Mouse (Mus musculus) kidney, embryonic 14.5 days (tissue): ENCODE measurements around the gene Tbcc. TPM values are rescaled to one million over a fixed set of nuclear protein-coding genes. Genes with fewer than 3 reads are reported as not detected.

Source experiments
- ATAC-seq: fragments of 200-750 bp; cut with Nextera tagmentation; 2 replicates; pipeline ENCODE4 v1.8.0; 2017; ENCODE audit warnings: moderate number of reproducible peaks, mild to moderate bottlenecking, moderate TSS enrichment, moderate library complexity; ENCODE audit not compliant: low FRiP score, low TSS enrichment
- H3K27ac ChIP-seq: fragments of 300-500 bp; sonication (generic); 2 replicates; pipeline ENCODE4 v1.5.1; 2014; ENCODE audit warnings: low read depth, mild to moderate bottlenecking, low read length, moderate library complexity, mixed read lengths
- H3K27me3 ChIP-seq: fragments of 300-500 bp; sonication (generic); 2 replicates; pipeline ENCODE4 v1.6.1; 2014; ENCODE audit warnings: mild to moderate bottlenecking, low read length; ENCODE audit not compliant: control insufficient read depth, insufficient read depth
- H3K36me3 ChIP-seq: fragments of 300-500 bp; sonication (generic); 2 replicates; pipeline ENCODE4 v1.6.1; 2014; ENCODE audit warnings: low read length, mixed read lengths; ENCODE audit not compliant: control insufficient read depth, insufficient read depth
- H3K4me1 ChIP-seq: fragments of 300-500 bp; sonication (generic); 2 replicates; pipeline ENCODE4 v1.6.1; 2014; ENCODE audit warnings: low read length, mixed read lengths; ENCODE audit not compliant: control insufficient read depth, insufficient read depth
- H3K4me2 ChIP-seq: fragments of 300-500 bp; sonication (generic); replicated peaks from 2 replicates; pipeline ENCODE4 v1.6.1; 2014; ENCODE audit warnings: low read depth, mild to moderate bottlenecking, low read length
- H3K4me3 ChIP-seq: fragments of 300-500 bp; sonication (generic); 2 replicates; pipeline ENCODE4 v1.5.1; 2014; ENCODE audit warnings: mild to moderate bottlenecking, low read length
- H3K9ac ChIP-seq: fragments of 300-500 bp; sonication (generic); 2 replicates; pipeline ENCODE4 v1.6.1; 2014; ENCODE audit warnings: low read depth, mild to moderate bottlenecking, low read length, moderate library complexity
- H3K9me3 ChIP-seq: fragments of 300-500 bp; sonication (generic); 2 replicates; pipeline ENCODE4 v1.6.1; 2016; ENCODE audit warnings: low read length; ENCODE audit not compliant: control insufficient read depth
- WGBS: fragments of 180-500 bp; shearing (Covaris S2); extraction: QIAGEN DNeasy Blood & Tissue Kit; methylation state at CpG from one replicate; pipeline ENCODE4 v1.1.7; 2014; 5-methylcytosine and 5-hydroxymethylcytosine counted together
- polyA plus RNA-seq: library from polyadenylated mRNA; unstranded; fragments of >200 nt; fragmentation: Nextera tagmentation; extraction: Ambion mirVana; gene quantifications from 2 replicates; pipeline ENCODE4 v1.2.1, GENCODE M21; 2014

Tbcc gene
- polyA plus RNA-seq, 1 experiment from 2014 or later, result 71.0 TPM

- H3K36me3 ChIP-seq, result no peaks in the 10 kb centered on the region
- ATAC-seq, result no peak
- 0 out of 2 replicates have a peak overlapping the region, but pooled peaks have one; percentile 18 for H3K9ac ChIP-seq
- no peaks in the 10 kb centered on the region for H3K9me3 ChIP-seq
- H3K4me1 ChIP-seq, result peaks cover 28% of the 10 kb centered on the region
- H3K4me2 ChIP-seq, result no peak overlapping the region
- WGBS, result 85% methylated on average over 7 of the region's 7 CpGs
- no peaks in the 10 kb centered on the region for H3K27me3 ChIP-seq
- peak overlapping the region; percentile 100 for H3K27ac ChIP-seq
- H3K4me3 ChIP-seq, result no peak overlapping the region
These were observed 36.4 kb upstream of the Tbcc start for GRCm38 (mm10) chr17:46854096-46854495.

- Histone ChIP-seq H3K4me1 (peaks cover 28% of the 10 kb centered on the region), H3K4me3 (peak overlapping the region; percentile 99; the same call in 1 of the 2 replicates), H3K36me3 (no peaks in the 10 kb centered on the region), H3K4me2 (peak overlapping the region; percentile 47), H3K27ac (peak overlapping the region; percentile 100), H3K9me3 (no peaks in the 10 kb centered on the region), H3K9ac (peak overlapping the region; percentile 100), H3K27me3 (no peaks in the 10 kb centered on the region)
- no peak for ATAC-seq
- 69% methylated on average over 8 of the region's 8 CpGs for WGBS
These were observed 35.8 kb upstream of the Tbcc start for GRCm38 (mm10) chr17:46854640-46855110.

- ATAC-seq, result no peak
- H3K4me2 ChIP-seq, result peak overlapping the region; percentile 47
- no peaks in the 10 kb centered on the region for H3K9me3 ChIP-seq
- no peaks in the 10 kb centered on the region for H3K27me3 ChIP-seq
- H3K4me1 ChIP-seq, result peaks cover 28% of the 10 kb centered on the region
- peak overlapping the region; percentile 100 for H3K27ac ChIP-seq
- peak overlapping the region; percentile 99 for H3K4me3 ChIP-seq
- WGBS, result 59% methylated on average over 15 of the region's 15 CpGs
- H3K9ac ChIP-seq, result peak overlapping the region; percentile 100
- H3K36me3 ChIP-seq, result no peaks in the 10 kb centered on the region
These were observed 35.0 kb upstream of the Tbcc start for GRCm38 (mm10) chr17:46855328-46856106.

GRCm38 (mm10) chr17:46856107-46856388, 34.4 kb upstream of the Tbcc start:
- no peak for ATAC-seq
- no peaks in the 10 kb centered on the region for H3K27me3 ChIP-seq
- H3K9me3 ChIP-seq, result no peaks in the 10 kb centered on the region
- no peaks in the 10 kb centered on the region for H3K36me3 ChIP-seq
- H3K9ac ChIP-seq, result peak overlapping the region; percentile 100
- H3K4me3 ChIP-seq, result peak overlapping the region; percentile 99
- H3K27ac ChIP-seq, result peak overlapping the region; percentile 100
- peak overlapping the region; percentile 47 for H3K4me2 ChIP-seq
- WGBS, result 9% methylated on average over 4 of the region's 4 CpGs
- peaks cover 28% of the 10 kb centered on the region for H3K4me1 ChIP-seq

- H3K4me1 ChIP-seq, result peaks cover 28% of the 10 kb centered on the region
- peak overlapping the region; percentile 100 for H3K9ac ChIP-seq
- H3K27me3 ChIP-seq, result no peaks in the 10 kb centered on the region
- H3K9me3 ChIP-seq, result no peaks in the 10 kb centered on the region
- H3K4me2 ChIP-seq, result peak overlapping the region; percentile 55
- ATAC-seq, result peak; percentile 36
- no peaks in the 10 kb centered on the region for H3K36me3 ChIP-seq
- H3K4me3 ChIP-seq, result peak overlapping the region; percentile 99
- H3K27ac ChIP-seq, result peak overlapping the region; percentile 100
- WGBS, result under 1% methylated on average over 87 of the region's 87 CpGs
These were observed 33.8 kb upstream of the Tbcc start for GRCm38 (mm10) chr17:46856471-46857360.

GRCm38 (mm10) chr17:46857361-46857902, 33.1 kb upstream of the Tbcc start:
- H3K9me3 ChIP-seq, result no peaks in the 10 kb centered on the region
- H3K27ac ChIP-seq, result peak overlapping the region; percentile 100
- peak; percentile 80 for ATAC-seq
- no peaks in the 10 kb centered on the region for H3K36me3 ChIP-seq
- H3K27me3 ChIP-seq, result no peaks in the 10 kb centered on the region
- WGBS, result 0% methylated on average over 29 of the region's 52 CpGs
- H3K4me2 ChIP-seq, result peak overlapping the region; percentile 55
- H3K4me3 ChIP-seq, result peak overlapping the region; percentile 99
- peaks cover 28% of the 10 kb centered on the region for H3K4me1 ChIP-seq
- peak overlapping the region; percentile 100 for H3K9ac ChIP-seq

GRCm38 (mm10) chr17:46857903-46858748, 32.4 kb upstream of the Tbcc start, which contains the start of gene Bicral:
Bicral (minus strand) TSS chr17:46858482.
- WGBS, result under 1% methylated on average over 62 of the region's 65 CpGs
- peak; percentile 86 for ATAC-seq

GRCm38 (mm10) chr17:46858749-46859444, 31.6 kb upstream of the Tbcc start:
- ATAC-seq, result no peak
- Histone ChIP-seq H3K4me3 (peak overlapping the region; percentile 99), H3K9ac (peak overlapping the region; percentile 100), H3K4me2 (peak overlapping the region; percentile 55), H3K36me3 (no peaks in the 10 kb centered on the region), H3K27ac (peak overlapping the region; percentile 100), H3K27me3 (no peaks in the 10 kb centered on the region), H3K9me3 (no peaks in the 10 kb centered on the region), H3K4me1 (peaks cover 17% of the 10 kb centered on the region)
- 20% methylated on average over 9 of the region's 9 CpGs for WGBS

More at GRCm38 (mm10) chr17:46857903-46858748, 32.4 kb upstream of the Tbcc start, which contains the start of gene Bicral:
- H3K9ac ChIP-seq, result peak within 1 kb of the TSS; percentile 100
- no peaks in the 10 kb centered on the region for H3K36me3 ChIP-seq
- H3K4me3 ChIP-seq, result peak within 1 kb of the TSS; percentile 99
- H3K4me2 ChIP-seq, result peak within 1 kb of the TSS; percentile 55
- H3K27me3 ChIP-seq, result no peaks in the 10 kb centered on the region
- peaks cover 23% of the 10 kb centered on the region for H3K4me1 ChIP-seq
- peak within 1 kb of the TSS; percentile 100 for H3K27ac ChIP-seq
- H3K9me3 ChIP-seq, result no peaks in the 10 kb centered on the region
